Mouse (Mus musculus) lung, postnatal 0 days (tissue): ENCODE measurements around the gene Srgap2. TPM values are rescaled to one million over a fixed set of nuclear protein-coding genes. Genes with fewer than 3 reads are reported as not detected.

Experiments used
- ATAC-seq: fragments of 200-750 bp; cut with Nextera tagmentation; 2 replicates; pipeline ENCODE4 v1.8.0; 2017; ENCODE audit warnings: moderate library complexity
- DNase-seq: peaks from one replicate; pipeline ENCODE4 v3.0.0-alpha.2; 2016; ENCODE audit warnings: low spot score
- H3K27ac ChIP-seq: fragments of 300-500 bp; sonication (generic); 2 replicates; pipeline ENCODE4 v1.5.1; 2014; ENCODE audit warnings: antibody characterized with exemption, mild to moderate bottlenecking, low read length, mixed read lengths
- H3K27me3 ChIP-seq: fragments of 300-500 bp; sonication (generic); replicated peaks from 2 replicates; pipeline ENCODE4 v1.6.1; 2014; ENCODE audit warnings: low read length, mixed read lengths; ENCODE audit not compliant: insufficient read depth
- H3K36me3 ChIP-seq: fragments of 300-500 bp; sonication (generic); 2 replicates; pipeline ENCODE4 v1.6.1; 2014; ENCODE audit warnings: low read length, mixed read lengths; ENCODE audit not compliant: insufficient read depth
- H3K4me1 ChIP-seq: fragments of 300-500 bp; sonication (generic); 2 replicates; pipeline ENCODE4 v1.6.1; 2014; ENCODE audit warnings: antibody characterized with exemption, low read depth, low read length, mixed read lengths; ENCODE audit not compliant: insufficient read depth
- H3K4me2 ChIP-seq: fragments of 300-500 bp; sonication (generic); replicated peaks from 2 replicates; pipeline ENCODE4 v1.6.1; 2014; ENCODE audit warnings: low read depth, mild to moderate bottlenecking, low read length, moderate library complexity, mixed read lengths
- H3K4me3 ChIP-seq: fragments of 300-500 bp; sonication (generic); 2 replicates; pipeline ENCODE4 v1.5.1; 2014; ENCODE audit warnings: low read depth, low read length
- H3K9ac ChIP-seq: fragments of 300-500 bp; sonication (generic); replicated peaks from 2 replicates; pipeline ENCODE4 v1.6.1; 2014; ENCODE audit warnings: low read depth, mild to moderate bottlenecking
- H3K9me3 ChIP-seq: fragments of 300-500 bp; sonication (generic); 2 replicates; pipeline ENCODE4 v1.6.1; 2016; ENCODE audit warnings: low read length, mixed read lengths
- CTCF ChIP-seq: IDR thresholded peaks from 2 replicates; pipeline ENCODE4 v1.5.1; 2016; ENCODE audit warnings: antibody characterized with exemption, mild to moderate bottlenecking
- EP300 ChIP-seq: IDR thresholded peaks from 2 replicates; pipeline ENCODE4 v1.6.1; 2016; ENCODE audit warnings: antibody characterized with exemption, mild to moderate bottlenecking, control low read depth
- WGBS: fragments of 180-500 bp; shearing (Covaris S2); extraction: QIAGEN DNeasy Blood & Tissue Kit; methylation state at CpG from one replicate; pipeline ENCODE4 v1.1.7; 2014; 5-methylcytosine and 5-hydroxymethylcytosine counted together
- polyA plus RNA-seq: library from polyadenylated mRNA; unstranded; fragments of >200 nt; fragmentation: Nextera tagmentation; extraction: Ambion mirVana; gene quantifications from 2 replicates; pipeline ENCODE4 v1.2.1, GENCODE M21; 2015

Gene Srgap2
- polyA plus RNA-seq, 1 experiment from 2014 or later: 9.5 TPM

DNA sequence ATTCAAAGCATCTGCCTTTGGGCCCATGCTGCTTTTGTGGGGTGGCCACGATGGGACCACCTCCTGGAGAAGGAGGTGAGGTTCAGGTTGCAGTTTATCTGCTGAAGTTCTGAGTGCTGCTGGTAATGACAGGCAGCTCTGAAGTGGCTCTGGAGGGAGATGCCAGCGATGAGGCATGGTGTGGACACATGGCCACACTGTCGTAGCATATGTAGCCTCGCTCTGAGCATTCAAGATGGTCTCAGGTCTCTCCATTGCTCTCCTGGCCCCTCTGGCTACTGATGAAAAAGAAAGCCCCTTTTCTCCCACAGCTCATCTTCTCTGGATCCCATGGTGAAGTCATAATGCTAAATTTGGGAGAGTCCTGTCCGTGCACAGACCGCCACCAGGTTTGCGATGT lies 230.4 kb downstream of the Srgap2 start:
- Histone ChIP-seq H3K36me3 (peaks cover 11% of the 10 kb centered on the region), H3K9me3 (no peaks in the 10 kb centered on the region), H3K27ac (no peak overlapping the region), H3K4me3 (no peak overlapping the region), H3K27me3 (no peaks in the 10 kb centered on the region), H3K4me1 (no peaks in the 10 kb centered on the region), H3K4me2 (no peak overlapping the region), H3K9ac (no peak overlapping the region)
- TF ChIP-seq CTCF: no peak
- TF ChIP-seq EP300: no peak
- no peak for ATAC-seq
- DNase-seq: no peak
- 86% methylated on average over 7 of the region's 7 CpGs for WGBS

DNA sequence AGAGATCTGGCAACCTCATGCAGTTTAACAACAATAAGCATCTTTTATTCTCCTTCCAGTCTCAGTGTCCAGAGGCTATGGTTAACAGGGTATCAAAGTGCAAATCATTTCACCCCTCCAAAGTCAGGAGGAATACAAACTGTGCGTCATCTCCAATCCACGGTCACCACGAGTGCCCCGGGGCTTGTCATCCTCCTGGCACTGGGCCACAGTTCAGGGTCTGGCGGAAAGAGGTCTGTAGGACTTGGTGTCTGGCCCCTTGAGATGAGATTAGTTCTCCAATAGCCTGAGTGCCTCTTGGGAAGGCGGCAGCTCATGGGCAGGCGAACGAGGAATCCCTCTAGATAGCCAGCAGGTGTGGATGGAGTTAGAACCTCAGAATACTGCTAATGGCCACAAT lies 232.0 kb downstream of the Srgap2 start:
- no peak overlapping the region for H3K4me3 ChIP-seq
- H3K27me3 ChIP-seq: no peaks in the 10 kb centered on the region
- peaks cover 11% of the 10 kb centered on the region for H3K36me3 ChIP-seq
- 66% methylated on average over 8 of the region's 8 CpGs for WGBS
- H3K9me3 ChIP-seq: no peaks in the 10 kb centered on the region
- H3K27ac ChIP-seq: no peak overlapping the region
- DNase-seq (no peak), ATAC-seq (no peak)
- TF ChIP-seq CTCF (no peak), EP300 (no peak)
- no peak overlapping the region for H3K4me2 ChIP-seq
- no peak overlapping the region for H3K9ac ChIP-seq
- no peaks in the 10 kb centered on the region for H3K4me1 ChIP-seq

GRCm38 (mm10) chr1:131293922-131294250 lies 233.3 kb downstream of the Srgap2 start:
- Histone ChIP-seq H3K4me2 (no peak overlapping the region), H3K36me3 (peaks cover 16% of the 10 kb centered on the region), H3K4me1 (no peaks in the 10 kb centered on the region), H3K27ac (no peak overlapping the region), H3K9me3 (no peaks in the 10 kb centered on the region), H3K9ac (no peak overlapping the region), H3K4me3 (no peak overlapping the region), H3K27me3 (no peaks in the 10 kb centered on the region)
- WGBS: 83% methylated on average over 2 of the region's 2 CpGs
- TF ChIP-seq EP300: no peak
- TF ChIP-seq CTCF: no peak
- ATAC-seq (peak; percentile 11; the same call in 1 of the 2 replicates), DNase-seq (no peak)

DNA sequence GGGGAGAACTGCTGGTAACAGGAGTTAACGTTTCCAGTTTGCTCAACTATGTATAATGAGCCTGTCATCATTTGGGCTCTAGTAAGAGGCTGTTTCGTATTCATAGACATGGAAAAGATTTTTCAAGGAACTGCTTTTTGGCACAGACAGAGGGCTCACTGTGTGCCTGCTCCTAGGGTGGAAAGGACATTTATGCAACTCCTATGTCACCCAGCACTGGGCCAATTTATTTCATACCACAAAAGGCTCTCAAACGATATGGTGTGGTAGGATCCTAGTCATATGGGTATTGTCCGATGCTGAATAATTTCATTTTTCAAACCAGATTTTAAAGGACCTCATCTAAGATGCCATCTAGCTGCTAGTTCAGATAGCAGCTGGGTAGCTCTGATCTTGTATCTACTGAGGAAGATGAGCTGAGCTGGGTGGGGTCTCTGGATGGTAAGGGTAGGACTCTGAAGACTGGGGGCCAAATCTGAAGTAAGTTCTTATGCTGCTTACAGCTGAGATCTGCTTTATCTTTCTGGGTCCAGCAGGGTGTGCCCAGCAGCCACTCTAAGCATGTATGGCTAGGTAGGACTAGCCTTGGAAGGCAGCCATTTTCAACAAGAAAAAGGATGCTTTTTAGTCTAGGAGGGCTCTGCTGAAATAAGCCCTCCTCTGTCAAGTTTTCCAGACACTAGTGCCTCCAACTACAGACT lies 233.8 kb downstream of the Srgap2 start:
- Histone ChIP-seq H3K4me2 (no peak overlapping the region), H3K4me1 (no peaks in the 10 kb centered on the region), H3K27me3 (no peaks in the 10 kb centered on the region), H3K27ac (no peak overlapping the region), H3K9ac (no peak overlapping the region), H3K36me3 (peaks cover 21% of the 10 kb centered on the region), H3K4me3 (no peak overlapping the region), H3K9me3 (no peaks in the 10 kb centered on the region)
- TF ChIP-seq CTCF (no peak), EP300 (0 out of 2 replicates have a peak, but pooled peaks have one; percentile 19)
- ATAC-seq: peak; percentile 53
- 70% methylated on average over 4 of the region's 4 CpGs for WGBS
- no peak for DNase-seq

DNA sequence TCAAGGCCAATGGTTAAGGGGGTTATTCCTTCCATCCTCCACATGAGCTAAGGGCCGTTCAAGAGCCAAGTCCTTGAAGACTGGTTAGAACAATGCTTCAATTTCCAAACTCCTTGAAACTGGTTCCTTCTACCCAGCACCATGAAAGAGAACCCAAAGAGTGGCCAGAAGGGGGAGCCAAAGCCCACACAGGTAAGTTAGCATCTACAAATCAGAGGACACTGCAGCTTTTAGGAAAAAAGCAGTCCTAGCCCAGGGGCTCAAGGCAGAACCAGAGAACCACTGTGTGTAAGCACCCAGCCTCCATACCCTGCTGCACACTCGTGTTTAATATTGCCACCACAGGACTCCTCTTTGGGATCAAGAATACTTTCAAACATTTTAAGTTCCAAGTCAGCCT lies 236.5 kb downstream of the Srgap2 start:
- DNase-seq (peak; percentile 78), ATAC-seq (peak; percentile 30; the same call in 1 of the 2 replicates)
- Histone ChIP-seq H3K36me3 (peaks cover 22% of the 10 kb centered on the region), H3K27ac (no peak overlapping the region), H3K4me2 (no peak overlapping the region), H3K9me3 (no peaks in the 10 kb centered on the region), H3K4me3 (no peak overlapping the region), H3K4me1 (no peaks in the 10 kb centered on the region), H3K27me3 (no peaks in the 10 kb centered on the region), H3K9ac (no peak overlapping the region)
- 39% methylated on average over 2 of the region's 2 CpGs for WGBS
- no peak for TF ChIP-seq EP300
- peak; percentile 84 for TF ChIP-seq CTCF

DNA sequence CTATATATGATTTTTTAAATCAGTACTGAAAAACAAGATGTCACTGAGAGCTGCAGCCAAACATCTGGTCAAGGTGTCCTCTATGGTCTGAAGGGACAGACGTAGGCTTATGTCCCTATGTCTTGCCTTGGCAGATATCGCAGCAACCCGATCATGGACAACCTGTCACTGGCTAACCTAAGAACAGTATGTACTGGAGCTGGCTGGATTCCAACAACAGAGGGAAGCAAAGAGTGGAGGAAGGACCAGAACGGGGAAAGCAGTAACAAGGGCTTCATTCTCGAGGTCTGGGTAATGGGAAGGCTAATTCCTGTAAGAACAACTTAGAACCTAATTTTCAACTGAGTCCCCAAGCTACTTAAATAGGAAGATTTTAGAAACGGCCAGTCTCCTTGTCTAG lies 238.2 kb downstream of the Srgap2 start:
- DNase-seq (no peak), ATAC-seq (no peak)
- TF ChIP-seq CTCF: no peak
- no peak for TF ChIP-seq EP300
- Histone ChIP-seq H3K9me3 (no peaks in the 10 kb centered on the region), H3K27me3 (no peaks in the 10 kb centered on the region), H3K4me1 (no peaks in the 10 kb centered on the region), H3K36me3 (peaks cover 16% of the 10 kb centered on the region; the same call in 1 of the 2 replicates), H3K27ac (no peak overlapping the region), H3K4me3 (no peak overlapping the region), H3K4me2 (no peak overlapping the region), H3K9ac (no peak overlapping the region)
- 74% methylated on average over 6 of the region's 6 CpGs for WGBS

DNA sequence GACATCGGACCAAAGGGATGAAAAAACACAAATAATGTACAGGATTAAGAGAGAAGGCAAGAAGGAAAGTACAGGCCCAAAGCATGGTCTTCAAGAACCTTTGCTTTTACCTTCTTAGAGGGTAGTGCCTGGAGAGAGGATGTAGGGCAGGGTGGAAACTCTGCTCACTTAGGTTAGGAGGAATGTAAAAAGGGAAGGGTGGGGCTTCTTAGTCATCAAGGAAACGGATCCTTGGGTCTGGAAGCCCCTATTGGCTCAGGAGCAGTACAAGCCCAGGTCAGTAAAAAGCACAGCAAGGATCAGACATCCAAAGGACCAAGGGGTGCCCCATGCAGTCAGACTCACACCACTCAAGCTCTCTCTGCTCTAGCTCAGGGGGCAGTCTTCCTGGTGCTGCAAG lies 239.9 kb downstream of the Srgap2 start:
- no peak overlapping the region for H3K4me2 ChIP-seq
- peaks cover 14% of the 10 kb centered on the region; the same call in 1 of the 2 replicates for H3K36me3 ChIP-seq

More for the DNA sequence above, 239.9 kb downstream of the Srgap2 start:
- ATAC-seq: peak; percentile 27; the same call in 1 of the 2 replicates
- 41% methylated on average over 2 of the region's 2 CpGs for WGBS
- TF ChIP-seq EP300 (no peak), CTCF (no peak)
- Histone ChIP-seq H3K4me3 (no peak overlapping the region), H3K27ac (no peak overlapping the region; the same call in 1 of the 2 replicates), H3K27me3 (no peaks in the 10 kb centered on the region), H3K4me1 (no peaks in the 10 kb centered on the region), H3K9ac (no peak overlapping the region), H3K9me3 (no peaks in the 10 kb centered on the region)
- no peak for DNase-seq
